Comparison of ENCODE assay signal across 18 mouse cellular contexts in the genomic region with DNA sequence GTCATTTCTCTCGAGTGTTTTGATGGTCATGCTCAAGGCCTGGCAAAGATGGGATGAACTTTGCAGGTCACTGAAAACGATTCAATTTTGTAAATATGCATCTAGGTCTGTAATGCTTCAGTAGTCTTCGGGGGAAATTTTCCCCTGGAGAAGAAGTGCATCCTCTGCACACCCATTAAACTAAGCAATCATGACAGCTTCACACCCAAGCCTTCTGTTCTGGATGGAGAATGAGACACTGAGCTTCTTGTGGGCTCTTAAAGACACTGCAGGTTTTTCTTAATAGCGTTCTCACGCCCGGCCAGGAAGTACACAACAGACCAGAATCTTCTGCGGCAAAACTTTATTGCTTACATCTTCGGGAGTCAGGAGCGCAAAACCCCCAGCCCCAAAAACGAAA.
"Had no signal": no experiment of that assay in that cellular context is flagged by ENCODE, and none has a peak within 500 bp of the region (broad histone marks: within the 10 kb centered on the region; RNA-seq: fewer than 3 reads in every experiment).

No protein-coding gene starts in this region.

- H3K27ac ChIP-seq: kidney, postnatal 0 days; layer of hippocampus, adult 2 months; left cerebral cortex, adult 2 months; liver, embryonic 13.5 days; midbrain, embryonic 12.5 days; neural tube, embryonic 12.5 days; stomach, postnatal 0 days had no signal

- H3K36me3 ChIP-seq: liver, embryonic 13.5 days; midbrain, embryonic 12.5 days; neural tube, embryonic 12.5 days had no signal

- H3K27me3 ChIP-seq: liver, embryonic 13.5 days; midbrain, embryonic 12.5 days; neural tube, embryonic 12.5 days had no signal

- DNase-seq: kidney, adult 2 months; kidney, postnatal 25 days; layer of hippocampus, adult 9-11 months; liver, embryonic 13.5 days; lung, adult 2 months; lung, postnatal 36 days; right cerebral cortex, adult 18-20 months; right cerebral cortex, postnatal 14 days; right cerebral cortex, postnatal 4 days; thymus, postnatal 25 days had no signal

- H3K9ac ChIP-seq: liver, embryonic 13.5 days; midbrain, embryonic 12.5 days; neural tube, embryonic 12.5 days had no signal

- H3K9me3 ChIP-seq: liver, embryonic 13.5 days; midbrain, embryonic 12.5 days; neural tube, embryonic 12.5 days had no signal

- H3K4me2 ChIP-seq: liver, embryonic 13.5 days; midbrain, embryonic 12.5 days; neural tube, embryonic 12.5 days had no signal

- H3K4me3 ChIP-seq: layer of hippocampus, adult 2 months; left cerebral cortex, adult 2 months; liver, embryonic 13.5 days; midbrain, embryonic 12.5 days; neural tube, embryonic 12.5 days had no signal

- H3K4me1 ChIP-seq: liver, embryonic 13.5 days; midbrain, embryonic 12.5 days; neural tube, embryonic 12.5 days had no signal

- ATAC-seq: intestine, postnatal 0 days; lung, postnatal 0 days had no signal
